Mouse (Mus musculus): ENCODE measurements at regions not wholly inside any gene's neighbourhood (a gene's known extent, or its start where the extent isn't known, plus 50 kb on each side); places are given as distances from the start of the nearest gene placed in this dataset.

DNA sequence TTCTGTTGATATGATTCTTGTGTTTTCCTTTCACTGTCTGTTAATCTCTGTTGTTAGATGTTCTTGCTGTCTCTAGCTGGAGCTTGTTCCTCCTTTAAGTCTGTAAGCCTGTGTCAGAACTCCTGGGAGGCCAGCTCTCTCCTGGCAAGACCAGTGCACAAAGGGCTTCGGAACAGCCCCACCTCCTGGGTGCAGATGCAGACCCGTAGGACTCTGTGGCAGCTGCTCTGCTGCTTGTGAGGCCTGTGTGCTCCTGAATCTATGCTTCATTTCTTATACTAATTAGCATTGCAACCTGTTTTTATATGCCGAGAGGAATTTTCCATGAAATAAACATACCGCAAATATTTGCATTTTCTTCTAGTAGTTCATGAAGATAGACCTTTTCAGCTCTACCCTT, 392.2 kb downstream of the Arl4a start:
- no peak for TF ChIP-seq CTCF (IDR thresholded peaks at IDR 0.05; ENCODE audit: borderline replicate concordance, insufficient read depth, low read length)
- TF ChIP-seq POLR2A (IDR thresholded peaks at IDR 0.05; ENCODE audit: low read depth, low read length) = no peak

All from embryonic fibroblast, embryonic 13.5 days (primary cell).